In the genomic region with DNA sequence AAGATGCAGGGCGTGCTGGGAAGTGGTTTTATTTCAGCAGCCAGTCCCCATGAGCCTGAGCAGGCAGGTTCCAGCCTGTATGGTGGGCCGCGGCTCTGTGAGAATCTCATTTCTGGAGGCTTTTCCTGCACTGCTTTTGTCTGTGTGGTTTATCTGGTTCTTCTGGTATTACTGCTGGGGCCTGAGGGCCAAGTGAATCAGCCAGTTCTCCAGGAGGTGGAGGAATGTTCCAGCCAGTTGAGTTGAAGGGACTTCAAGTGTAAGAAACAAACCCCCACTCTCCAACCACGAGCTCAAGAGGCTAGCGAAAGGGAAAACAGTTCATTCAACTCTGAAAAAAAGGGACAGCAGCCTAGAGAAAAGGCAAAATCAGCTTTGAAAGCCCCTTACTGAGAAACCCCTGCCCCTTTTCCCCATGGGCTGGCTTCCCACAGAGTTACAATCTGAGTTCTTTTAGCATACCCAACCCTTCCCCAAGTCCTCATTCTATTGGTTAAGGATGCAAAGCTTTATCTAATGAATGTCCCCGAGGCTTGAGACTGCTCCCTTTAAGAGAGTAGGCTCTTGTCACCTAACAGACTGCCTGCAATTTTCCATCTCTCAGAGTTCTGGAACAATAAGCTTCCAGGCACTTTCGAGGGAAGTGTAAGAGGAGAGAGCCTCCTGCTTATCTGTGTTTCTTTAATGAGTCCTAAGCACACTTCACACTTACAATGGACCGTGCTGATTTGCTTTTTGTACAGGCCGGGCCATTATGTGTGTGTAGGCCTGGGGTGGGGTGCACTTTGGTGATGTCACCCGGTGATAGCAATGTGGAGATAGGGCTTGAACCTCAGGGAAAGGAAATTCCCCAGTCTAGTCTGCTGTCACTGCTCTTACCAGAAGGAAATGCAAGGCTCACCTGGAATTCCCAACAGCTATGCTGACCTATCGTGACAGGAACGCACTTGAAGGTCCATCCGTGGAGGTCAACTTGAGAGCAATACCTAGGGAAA, we compare ENCODE assay signal across 9 mouse cellular contexts. TPM values are rescaled to one million over a fixed set of nuclear protein-coding genes. Genes with fewer than 3 reads are reported as not detected.
A peak's percentile ranks its signal among the peaks of the same experiment; 100 is the strongest.
DNase-seq lines count a peak whose midpoint lies in the region; ATAC-seq and TF ChIP-seq lines count a peak whose summit lies in the region.
"Had no signal": no experiment of that assay in that cellular context is flagged by ENCODE, and none has a peak within 500 bp of the region (broad histone marks: within the 10 kb centered on the region; RNA-seq: fewer than 3 reads in every experiment).

No protein-coding gene starts in this region.

- no peaks in the 10 kb centered on the region for H3K27me3 ChIP-seq in heart, embryonic 13.5 days (replicated peaks)
- H3K27me3 ChIP-seq in limb, embryonic 13.5 days = no peaks in the 10 kb centered on the region
- no peaks in the 10 kb centered on the region for H3K27me3 ChIP-seq in thymus, adult 2 months (ENCODE audit: control insufficient read depth, insufficient read depth, low read length)

- peak overlapping the region; percentile 28; the same call in 1 of the 2 replicates for H3K9ac ChIP-seq in heart, embryonic 13.5 days
- no peak overlapping the region for H3K9ac ChIP-seq in limb, embryonic 13.5 days

- H3K4me3 ChIP-seq in heart, embryonic 13.5 days = no peak overlapping the region
- no peak overlapping the region for H3K4me3 ChIP-seq in limb, embryonic 13.5 days
- no peak overlapping the region for H3K4me3 ChIP-seq in thymus, adult 2 months (ENCODE audit: control insufficient read depth, insufficient read depth, low read length)

- H3K9me3 ChIP-seq in heart, embryonic 13.5 days = no peaks in the 10 kb centered on the region
- no peaks in the 10 kb centered on the region for H3K9me3 ChIP-seq in limb, embryonic 13.5 days

- no peak overlapping the region for H3K4me2 ChIP-seq in heart, embryonic 13.5 days
- H3K4me2 ChIP-seq in limb, embryonic 13.5 days (replicated peaks) = no peak overlapping the region

- no peak for TF ChIP-seq POLR2A in thymus, adult 2 months (IDR thresholded peaks at IDR 0.05; ENCODE audit: control insufficient read depth, extremely low read depth, insufficient read depth, low read length, poor library complexity)

- no peak for ATAC-seq in heart, embryonic 13.5 days (ENCODE audit: extremely low read depth, insufficient number of reproducible peaks, low FRiP score, low TSS enrichment)
- ATAC-seq in limb, embryonic 13.5 days (ENCODE audit: low FRiP score, low read depth) = 0 out of 2 replicates have a peak, but pooled peaks have one; percentile 43

- H3K27ac ChIP-seq in heart, embryonic 13.5 days (replicated peaks) = peak overlapping the region; percentile 58
- H3K27ac ChIP-seq in limb, embryonic 13.5 days = peak overlapping the region; percentile 58
- no peak overlapping the region for H3K27ac ChIP-seq in thymus, adult 2 months (ENCODE audit: control insufficient read depth, insufficient read depth, low read length)

- H3K36me3 ChIP-seq in heart, embryonic 13.5 days = no peaks in the 10 kb centered on the region
- H3K36me3 ChIP-seq in limb, embryonic 13.5 days = no peaks in the 10 kb centered on the region
- no peaks in the 10 kb centered on the region for H3K36me3 ChIP-seq in thymus, adult 2 months (ENCODE audit: control insufficient read depth, insufficient read depth, low read length)

- no peak for TF ChIP-seq CTCF in thymus, adult 2 months (IDR thresholded peaks at IDR 0.05; ENCODE audit: borderline replicate concordance, control insufficient read depth, extremely low read depth, insufficient read depth, low read length, poor library complexity)

- WGBS in heart, embryonic 13.5 days = 27% methylated on average over 13 of the region's 13 CpGs
- WGBS in limb, embryonic 13.5 days = 46% methylated on average over 13 of the region's 13 CpGs
- 84% methylated on average over 13 of the region's 13 CpGs for WGBS in thymus, adult 2 months

- peaks cover 43% of the 10 kb centered on the region for H3K4me1 ChIP-seq in heart, embryonic 13.5 days
- peaks cover 21% of the 10 kb centered on the region for H3K4me1 ChIP-seq in limb, embryonic 13.5 days
- peaks cover 15% of the 10 kb centered on the region for H3K4me1 ChIP-seq in thymus, adult 2 months (replicated peaks; ENCODE audit: control insufficient read depth, insufficient read depth, low read length)

- no peak for DNase-seq in heart, adult 18-20 months
- DNase-seq in 3T3-L1 (ENCODE audit: low read depth, low spot score) = peak; percentile 57
- peak; percentile 47 for DNase-seq in embryo, embryonic 10.5 days (ENCODE audit: low spot score)
- no peak for DNase-seq in adrenal gland, adult 8-10 months
- no peak for DNase-seq in thymus, postnatal 4 days
- no peak for DNase-seq in thymus, adult 2 months
- DNase-seq: cerebellum, adult 8-10 months had no signal

RNA-seq across cellular contexts. Expression of a gene that starts 7.9 kb away (rescaled TPM):
- polyA plus RNA-seq in heart, embryonic 13.5 days (2015; fragmentation: Nextera tagmentation; extraction: Ambion mirVana) = 4.2 and 4.4 TPM in 2 replicates
- total RNA-seq in heart, adult 18-20 months (2021) = 10 to 100 TPM; 19.7 to 21.3 TPM
- 5.0 and 5.7 TPM in 2 replicates for polyA plus RNA-seq in limb, embryonic 13.5 days (2015; fragmentation: Nextera tagmentation; extraction: Ambion mirVana)
- total RNA-seq in adrenal gland, adult 8-10 months (2022) = 100 to 1,000 TPM in 2 of 4 experiments, 10 to 100 TPM in 2; 70.2 to 122 (median 96.6) TPM
- 125 and 128 TPM in 2 replicates for polyA plus RNA-seq in thymus, adult 2 months (2012; rRNA removed)

Comparison
In these comparisons a context has a peak if more than half of its experiments do, and no peak if none do; other contexts are left out.
1. DNase-seq: peak in 3T3-L1 (single experiment) and embryo, embryonic 10.5 days (single experiment); none in heart, adult 18-20 months (0 of 2), adrenal gland, adult 8-10 months (single experiment), thymus, postnatal 4 days (single experiment) and thymus, adult 2 months (single experiment).
2. RNA of a gene that starts 7.9 kb away (polyA plus RNA-seq): 125 to 128 TPM in thymus, adult 2 months; 5.0 to 5.7 TPM in limb, embryonic 13.5 days and 4.2 to 4.4 TPM in heart, embryonic 13.5 days; every median in the first group is over 10 times any median in the second.